8 mouse cellular contexts compared by ENCODE assay signal in the genomic region with DNA sequence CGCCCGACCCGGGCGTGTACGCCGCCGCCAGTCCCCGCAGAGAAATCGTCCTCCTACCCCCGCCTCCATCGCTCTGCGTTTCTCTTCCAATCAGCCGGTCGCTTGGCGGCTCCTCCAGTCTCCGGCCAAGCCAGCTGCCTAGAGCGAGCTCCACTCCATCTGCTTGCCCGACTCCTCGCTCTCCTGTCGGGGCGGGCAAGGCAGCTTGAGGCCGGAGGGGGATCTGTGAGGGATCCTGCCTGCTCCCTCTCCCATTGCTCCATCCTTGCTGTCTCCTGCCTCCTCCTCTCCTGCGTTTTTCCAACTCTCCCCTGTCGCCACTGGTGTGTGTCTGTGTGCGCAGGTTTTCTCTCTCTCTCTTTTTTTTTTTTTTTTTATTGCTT. TPM values are rescaled to one million over a fixed set of nuclear protein-coding genes. Genes with fewer than 3 reads are reported as not detected.
DNase-seq lines count a peak whose midpoint lies in the region; ATAC-seq lines count a peak whose summit lies in the region.

Gene Ubtf, minus strand, starts transcription at position 333 of the 383 bp plus-strand sequence.

- intact Hi-C loops in gastrocnemius, postnatal 14 days (cut with DNase I; ENCODE audit: low total_unique reads) = no loop called here
- intact Hi-C loops in left cerebral cortex, postnatal 25 days (cut with DNase I) = loop anchor here (1.0 kb wide), 2 partner anchors 78 to 89 kb away; no protein-coding TSS in a partner anchor

- DNase-seq in adrenal gland, adult 2 months = peak; percentile 91
- DNase-seq in embryo, embryonic 10.5 days (ENCODE audit: low spot score) = peak; percentile 79
- peak; percentile 91 for DNase-seq in gastrocnemius, postnatal 14 days
- peak; percentile 87 for DNase-seq in induced T-regulatory cell, adult 2 months (ENCODE audit: low read depth)
- peak; percentile 81 to 90 for DNase-seq in left cerebral cortex, postnatal 25 days (ENCODE audit: low spot score in 2 of 2)
- peak; percentile 85 for DNase-seq in right cerebral cortex, postnatal 14 days
- DNase-seq in urinary bladder, postnatal 36 days (ENCODE audit: low spot score in 2 of 2) = peak; percentile 79 to 82

- ATAC-seq in megakaryocyte-erythroid progenitor cell, adult 5-6 weeks (replicated peaks; ENCODE audit: low FRiP score, low TSS enrichment, poor library complexity, severe bottlenecking) = peak; percentile 69

RNA-seq across cellular contexts. Expression of gene Ubtf, which starts in this region (rescaled TPM):
- total RNA-seq in adrenal gland, adult 2 months (2021) = 100 to 1,000 TPM in 1 of 2 experiments, 10 to 100 TPM in 1; 95.9 to 110 TPM
- polyA plus RNA-seq in adrenal gland, adult 2 months (2012; rRNA removed) = 24.2 and 25.4 TPM in 2 replicates
- 10 to 100 TPM; 38.2 to 45.5 TPM for total RNA-seq in gastrocnemius, postnatal 14 days (2021)
- total RNA-seq in left cerebral cortex, postnatal 25 days (2021) = 100 to 1,000 TPM; 123 to 127 TPM
- 90.4 and 102 TPM in 2 replicates for total RNA-seq in megakaryocyte-erythroid progenitor cell, adult 5-6 weeks (2014; fragmentation: Nextera tagmentation)
- total RNA-seq in megakaryocyte-erythroid progenitor cell, adult 5-6 weeks (2017) = 162 and 180 TPM in 2 replicates

Comparison
In these comparisons a context has a peak if more than half of its experiments do, and no peak if none do; other contexts are left out.
1. Peak in every context shown above with its lines: DNase-seq and ATAC-seq.